Mouse (Mus musculus) myocyte (in vitro differentiated cells): ENCODE results near the gene Cd86. TPM values are rescaled to one million over a fixed set of nuclear protein-coding genes. Genes with fewer than 3 reads are reported as not detected.

Experiments used
- H3K27me3 ChIP-seq: one replicate; pipeline ENCODE4 v1.6.1; 2011; ENCODE audit not compliant: control insufficient read depth, insufficient read depth, insufficient read length
- H3K36me3 ChIP-seq: one replicate; pipeline ENCODE4 v1.6.1; 2011; ENCODE audit not compliant: control insufficient read depth, insufficient read depth
- H3K4me2 ChIP-seq: one replicate; pipeline ENCODE4 v1.6.1; 2011; ENCODE audit warnings: low read depth, control low read depth
- H3K4me3 ChIP-seq: one replicate; pipeline ENCODE4 v1.5.1; 2011; ENCODE audit warnings: mild to moderate bottlenecking, control low read depth, moderate library complexity
- H3K79me2 ChIP-seq: one replicate; pipeline ENCODE4 v1.6.1; 2011; ENCODE audit not compliant: control insufficient read depth, insufficient read depth
- H3ac ChIP-seq: one replicate; pipeline ENCODE4 v1.6.1; 2011; ENCODE audit not compliant: control insufficient read depth, insufficient read length
- CEBPB ChIP-seq: IDR thresholded peaks from 2 replicates; pipeline ENCODE4 v1.6.1; 2011; ENCODE audit warnings: mild to moderate bottlenecking, moderate library complexity; ENCODE audit not compliant: poor library complexity, insufficient read depth, severe bottlenecking
- E2F4 ChIP-seq: IDR thresholded peaks from one replicate; pipeline ENCODE4 v1.6.1; 2011; ENCODE audit warnings: mild to moderate bottlenecking, control low read depth, moderate library complexity; ENCODE audit not compliant: insufficient read depth
- MAX ChIP-seq: IDR thresholded peaks from one replicate; pipeline ENCODE4 v1.6.1; 2011; ENCODE audit warnings: low read depth, mild to moderate bottlenecking, control low read depth
- MYOD1 ChIP-seq, 3 experiments: IDR thresholded peaks; one replicate each; pipeline ENCODE4 v1.6.1; 2011; ENCODE audit warnings: control low read depth in 2 of 3, low read depth in 2 of 3, mild to moderate bottlenecking in 2 of 3, moderate library complexity in 1 of 3; ENCODE audit not compliant: insufficient read length in 2 of 3, control insufficient read depth in 1 of 3
- MYOG ChIP-seq, 3 experiments: IDR thresholded peaks; one replicate each; pipeline ENCODE4 v1.6.1; 2011; ENCODE audit warnings: control low read depth in 2 of 3, low read depth in 2 of 3, mild to moderate bottlenecking in 2 of 3; ENCODE audit not compliant: insufficient read length in 2 of 3, control insufficient read depth in 1 of 3, insufficient read depth in 1 of 3
- POLR2A ChIP-seq: IDR thresholded peaks from one replicate; pipeline ENCODE4 v1.6.1; 2011; ENCODE audit warnings: low read depth, mild to moderate bottlenecking, control low read depth, moderate library complexity; ENCODE audit not compliant: insufficient read length
- POLR2AphosphoS2 ChIP-seq: IDR thresholded peaks from one replicate; pipeline ENCODE4 v1.6.1; 2011; ENCODE audit warnings: low read depth, control low read depth; ENCODE audit not compliant: insufficient read length
- REST ChIP-seq: IDR thresholded peaks from one replicate; pipeline ENCODE4 v1.6.1; 2011; ENCODE audit warnings: mild to moderate bottlenecking, control low read depth, moderate library complexity; ENCODE audit not compliant: insufficient read depth, insufficient read length
- SRF ChIP-seq: IDR thresholded peaks from one replicate; pipeline ENCODE4 v1.6.1; 2011; ENCODE audit warnings: low read depth; ENCODE audit not compliant: control insufficient read depth, insufficient read length
- TCF12 ChIP-seq: IDR thresholded peaks from one replicate; pipeline ENCODE4 v1.6.1; 2011; ENCODE audit warnings: mild to moderate bottlenecking, control low read depth; ENCODE audit not compliant: poor library complexity, insufficient read depth, severe bottlenecking
- TCF3 ChIP-seq: IDR thresholded peaks from one replicate; pipeline ENCODE4 v1.6.1; 2011; ENCODE audit warnings: low read depth, control low read depth; ENCODE audit not compliant: insufficient read length
- USF1 ChIP-seq: IDR thresholded peaks from one replicate; pipeline ENCODE4 v1.6.1; 2011; ENCODE audit warnings: low read depth, mild to moderate bottlenecking, control low read depth, moderate library complexity
- polyA plus RNA-seq: library from polyadenylated mRNA; unstranded; fragments of >200 nt; fragmentation: generic; extraction: Trizol; gene quantifications from one replicate; pipeline ENCODE4 v1.2.1, GENCODE M21; 2012; ENCODE audit warnings: missing spikeins

The Cd86 gene
- polyA plus RNA-seq, 1 experiment, result not detected

DNA sequence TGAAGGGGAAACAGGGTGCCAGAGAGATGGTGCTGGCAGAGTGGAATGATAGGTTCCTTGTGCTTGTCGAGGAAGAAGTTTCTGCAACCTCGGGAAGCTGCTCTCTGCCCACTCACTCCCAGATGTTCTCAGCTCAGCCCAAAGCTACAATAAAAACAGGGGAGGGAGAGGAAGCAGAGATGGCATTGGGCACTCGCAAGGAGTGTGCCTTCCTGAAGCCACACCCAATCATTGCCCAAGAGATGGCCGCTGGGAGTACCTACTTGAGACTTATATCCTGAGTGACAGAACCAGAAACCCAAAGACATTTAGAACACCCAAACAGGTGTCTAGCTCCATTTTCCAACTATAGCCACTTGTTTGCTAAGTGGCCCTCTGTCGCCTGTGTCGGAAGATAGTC lies 20.8 kb downstream of the Cd86 start:
- Histone ChIP-seq H3K27me3 (no peaks in the 10 kb centered on the region), H3K4me3 (no peak overlapping the region), H3K36me3 (no peaks in the 10 kb centered on the region), H3K79me2 (no peaks in the 10 kb centered on the region), H3K4me2 (no peak overlapping the region), H3ac (no peak overlapping the region)
- no peak for TF ChIP-seq E2F4
- TF ChIP-seq REST, result no peak

DNA sequence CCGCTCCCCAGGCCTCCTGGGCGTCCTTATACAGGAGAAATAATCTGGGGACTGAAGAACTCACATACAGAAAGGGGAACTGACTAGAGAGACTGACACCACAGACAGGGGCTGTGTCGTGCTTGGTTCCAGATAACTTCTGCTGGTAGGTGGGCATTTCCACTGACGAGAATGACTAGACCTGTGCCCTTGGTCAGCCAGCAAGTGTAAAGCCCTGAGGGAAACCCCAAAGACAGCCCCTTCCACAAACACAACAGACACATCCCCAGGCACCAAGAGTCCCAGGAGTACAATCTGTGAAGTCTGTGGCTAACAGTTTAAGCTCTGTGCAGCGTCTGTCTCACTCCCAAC lies 23.2 kb downstream of the Cd86 start:
- no peaks in the 10 kb centered on the region for H3K36me3 ChIP-seq
- no peak overlapping the region for H3ac ChIP-seq
- no peak overlapping the region for H3K4me3 ChIP-seq
- no peaks in the 10 kb centered on the region for H3K79me2 ChIP-seq
- no peaks in the 10 kb centered on the region for H3K27me3 ChIP-seq
- H3K4me2 ChIP-seq, result no peak overlapping the region
- TF ChIP-seq CEBPB (no peak), POLR2A (no peak), REST (no peak), E2F4 (no peak), TCF3 (no peak), POLR2AphosphoS2 (no peak), MAX (no peak)

DNA sequence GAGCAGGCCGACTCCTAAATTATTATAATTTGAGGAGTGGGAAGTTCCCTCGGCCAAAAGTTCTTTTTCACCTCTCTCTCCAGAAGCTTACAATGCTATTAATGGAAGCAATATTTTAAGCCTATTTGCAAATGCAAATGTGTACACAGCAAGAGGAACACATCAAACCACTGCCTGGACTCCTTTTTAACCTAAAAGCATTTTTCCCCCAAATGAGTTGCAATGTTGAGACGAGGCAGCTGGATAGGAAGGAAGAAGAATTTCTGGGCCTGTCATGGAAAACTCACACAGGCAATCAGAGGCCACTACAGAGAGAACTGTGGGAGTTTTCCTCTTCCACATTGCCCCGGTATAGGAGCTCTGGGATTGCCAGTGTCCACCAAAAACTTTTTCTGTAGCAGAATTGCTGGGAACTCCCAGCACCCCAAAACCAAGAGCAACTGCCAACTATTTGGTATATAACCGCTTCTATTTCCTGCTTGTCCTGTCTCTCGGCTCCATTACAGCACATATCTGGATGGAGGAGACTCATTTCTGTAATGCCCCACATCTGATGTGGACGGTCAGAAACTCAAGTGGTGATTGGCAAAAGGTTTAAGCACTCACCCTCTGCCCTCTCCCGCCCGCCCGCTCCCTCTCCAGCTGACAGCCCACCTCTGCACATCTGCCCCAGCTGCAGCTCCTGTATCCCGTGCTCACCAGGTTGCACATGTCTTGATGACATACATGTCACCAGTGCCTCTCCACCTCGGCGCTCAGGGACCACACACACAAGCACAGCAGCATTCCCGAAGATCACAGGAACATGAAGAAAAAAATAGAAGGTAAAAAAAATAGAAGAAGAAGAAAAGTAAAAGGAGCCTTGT lies 23.8 kb downstream of the Cd86 start:
- Histone ChIP-seq H3K27me3 (no peaks in the 10 kb centered on the region), H3K79me2 (no peaks in the 10 kb centered on the region), H3ac (no peak overlapping the region), H3K36me3 (no peaks in the 10 kb centered on the region), H3K4me2 (no peak overlapping the region), H3K4me3 (no peak overlapping the region)
- no peak for TF ChIP-seq E2F4

DNA sequence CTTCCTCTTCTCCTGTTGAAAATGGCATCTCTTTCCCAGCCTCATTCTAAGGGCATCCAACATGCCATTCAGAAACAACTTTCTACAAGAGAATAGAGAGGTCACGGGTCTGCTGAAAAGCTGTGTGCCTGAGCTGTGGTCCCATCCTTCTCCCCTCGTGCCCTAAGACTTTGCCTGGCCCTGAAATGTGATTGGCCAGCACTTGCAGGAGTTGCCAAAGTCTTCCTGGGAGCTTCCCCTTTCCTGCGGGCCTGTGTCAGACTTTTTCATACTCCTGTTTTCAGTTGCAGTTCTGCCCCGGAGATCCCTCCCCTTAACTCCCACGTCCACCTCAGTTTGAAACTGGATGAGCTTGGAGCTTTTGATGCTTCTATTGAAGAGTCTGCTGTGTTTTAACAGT lies 24.9 kb downstream of the Cd86 start:
- H3ac ChIP-seq, result no peak overlapping the region
- no peaks in the 10 kb centered on the region for H3K27me3 ChIP-seq
- H3K79me2 ChIP-seq, result no peaks in the 10 kb centered on the region
- no peaks in the 10 kb centered on the region for H3K36me3 ChIP-seq
- H3K4me2 ChIP-seq, result no peak overlapping the region
- TF ChIP-seq MYOG (IDR thresholded peaks at IDR 0.05; ENCODE audit: control insufficient read depth in 1 of 3, insufficient read depth in 1 of 3, insufficient read length in 2 of 3, low read depth in 2 of 3), result no peak
- TF ChIP-seq TCF12, result no peak
- no peak for TF ChIP-seq CEBPB
- TF ChIP-seq POLR2AphosphoS2, result no peak
- no peak for TF ChIP-seq SRF
- TF ChIP-seq POLR2A, result no peak
- no peak for TF ChIP-seq REST
- TF ChIP-seq MAX, result no peak
- no peak for TF ChIP-seq TCF3
- no peak for TF ChIP-seq MYOD1 (IDR thresholded peaks at IDR 0.05; ENCODE audit: control insufficient read depth in 1 of 3, insufficient read length in 2 of 3, low read depth in 2 of 3)
- TF ChIP-seq USF1, result no peak
- TF ChIP-seq E2F4, result no peak
- no peak overlapping the region for H3K4me3 ChIP-seq

DNA sequence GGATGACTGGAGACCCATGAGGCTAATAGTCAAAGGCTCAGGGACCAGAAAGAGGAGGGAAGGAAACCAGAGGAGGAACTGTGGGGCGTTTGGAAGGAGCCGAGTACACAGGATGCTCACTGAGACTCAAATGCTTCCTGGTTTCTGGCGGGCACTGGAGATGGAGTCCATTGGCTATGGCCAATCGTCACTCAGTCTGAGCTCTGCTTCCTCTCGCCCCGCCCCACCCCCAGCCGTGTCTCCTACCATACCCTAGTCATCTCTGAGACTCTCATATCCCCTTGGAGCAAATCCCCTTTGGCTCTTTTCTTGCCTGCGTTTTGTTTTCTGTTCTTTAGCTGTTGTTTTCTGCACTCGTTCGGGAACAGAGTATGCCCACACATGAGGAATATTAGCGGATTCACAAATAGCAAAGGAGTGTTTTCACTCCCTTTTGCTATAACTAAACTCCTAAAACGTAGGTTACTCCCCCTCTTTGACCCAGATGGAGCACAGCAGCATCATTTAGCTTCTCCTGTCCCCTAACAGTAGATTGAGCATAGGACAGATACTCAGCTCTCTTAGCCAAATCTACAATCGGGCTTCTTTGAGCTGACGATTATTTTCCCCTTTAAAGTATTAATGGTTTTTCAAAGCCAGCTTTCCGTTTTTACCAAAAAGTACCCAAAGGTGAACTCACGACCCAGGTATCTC lies 25.9 kb downstream of the Cd86 start:
- no peak overlapping the region for H3K4me3 ChIP-seq
- H3K4me2 ChIP-seq, result no peak overlapping the region
- TF ChIP-seq TCF12 (no peak), POLR2A (no peak), SRF (no peak), TCF3 (no peak), CEBPB (no peak), MYOG (IDR thresholded peaks at IDR 0.05; ENCODE audit: control insufficient read depth in 1 of 3, insufficient read depth in 1 of 3, insufficient read length in 2 of 3, low read depth in 2 of 3) (no peak), USF1 (no peak), MYOD1 (IDR thresholded peaks at IDR 0.05; ENCODE audit: control insufficient read depth in 1 of 3, insufficient read length in 2 of 3, low read depth in 2 of 3) (no peak), POLR2AphosphoS2 (no peak), REST (no peak)
- no peaks in the 10 kb centered on the region for H3K27me3 ChIP-seq
- H3ac ChIP-seq, result no peak overlapping the region
- no peaks in the 10 kb centered on the region for H3K79me2 ChIP-seq
- no peaks in the 10 kb centered on the region for H3K36me3 ChIP-seq
